Mouse (Mus musculus) MEL-GATA-1-ER (cell line): Measurements from ENCODE around the gene Cst6.
"Not testable (repeated sequence)": the region's sequence is repeated elsewhere in the genome, so short reads cannot be mapped to it uniquely, and the experiment has no call there.

Experiments used
- DNase-seq: peaks from one replicate; pipeline ENCODE4 v3.0.0-alpha.2; 2012; ENCODE audit warnings: low read depth; ENCODE audit errors: extremely low read depth

Cst6 gene

DNA sequence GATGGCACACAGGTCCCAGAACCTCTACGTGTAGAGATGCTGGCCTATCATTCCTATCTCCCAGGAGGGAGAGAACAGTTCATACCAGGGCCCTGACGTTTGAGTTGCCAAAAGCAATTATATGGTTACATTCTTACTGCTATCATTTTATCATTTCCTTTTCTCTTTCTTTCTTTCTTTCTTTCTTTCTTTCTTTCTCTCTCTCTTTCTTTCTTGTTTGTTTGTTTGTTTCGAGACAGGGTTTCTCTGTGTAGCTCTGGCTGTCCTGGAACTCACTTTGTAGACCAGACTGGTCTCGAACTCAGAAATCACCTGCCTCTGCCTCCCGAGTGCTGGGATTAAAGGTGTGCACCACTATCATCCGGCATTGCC is at the start of gene Cst6:
Gene Cst6, minus strand, starts transcription at position 73 of the 372 bp plus-strand sequence.
- not testable (repeated sequence) for DNase-seq

DNA sequence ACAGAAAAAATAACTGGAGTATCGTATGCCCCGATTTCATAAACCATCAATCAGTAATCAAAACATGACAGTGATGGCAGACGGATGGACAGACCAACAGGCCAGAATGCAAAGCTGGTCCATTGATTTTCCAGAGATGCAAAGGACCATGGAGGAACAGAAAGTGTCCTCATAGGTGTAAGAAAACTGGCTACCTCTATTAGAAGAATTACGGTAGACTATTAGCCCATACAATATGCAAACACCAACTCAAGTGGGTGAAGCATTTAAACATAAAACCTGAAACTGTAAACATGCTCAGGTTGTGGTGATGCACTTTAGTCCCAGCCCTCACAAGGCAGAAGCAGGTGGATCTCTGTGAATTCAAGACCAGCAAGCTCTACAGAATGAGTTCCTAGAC is 46.0 kb upstream of the Cst6 start:
- no peak for DNase-seq

DNA sequence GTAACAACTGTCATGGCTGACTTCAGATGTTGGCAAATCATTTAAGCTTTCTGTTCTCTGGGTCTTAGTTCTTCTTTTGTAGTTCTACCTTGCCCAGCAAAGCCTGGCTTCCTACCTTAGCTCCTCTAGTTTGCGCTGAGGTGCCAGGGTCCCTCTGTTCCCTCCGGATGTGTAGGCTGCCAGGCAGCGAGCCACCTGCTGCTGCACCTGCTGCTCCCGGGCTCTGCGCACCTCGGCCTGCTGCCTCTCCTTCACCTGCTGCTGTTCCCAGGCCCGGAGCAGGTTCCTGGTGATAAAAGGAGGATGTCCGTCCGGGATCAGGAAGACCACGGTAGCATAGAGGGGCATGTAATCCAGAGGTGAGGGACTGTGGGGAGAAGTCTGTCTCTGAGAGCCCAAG is 44.8 kb upstream of the Cst6 start:
- no peak for DNase-seq

DNA sequence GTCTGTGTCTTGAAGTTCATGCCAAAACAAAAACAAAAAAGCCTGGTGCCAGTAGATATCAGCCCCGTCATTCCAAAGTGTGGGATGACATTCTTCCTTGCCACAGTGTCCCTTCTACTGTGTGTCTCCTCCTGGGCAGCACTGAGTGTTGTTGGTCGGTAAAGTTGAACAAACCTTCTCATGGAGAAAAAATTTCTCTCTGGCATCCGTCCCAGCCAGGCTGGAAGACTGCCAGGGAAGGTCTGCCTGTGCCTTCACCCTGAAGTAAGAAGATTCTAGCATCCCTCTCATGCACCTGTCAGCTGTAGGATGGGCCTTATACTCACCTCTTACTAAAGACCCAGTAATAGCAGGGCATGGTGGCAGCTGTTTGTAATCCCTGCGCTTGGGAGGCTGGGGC is 43.5 kb upstream of the Cst6 start:
- no peak for DNase-seq

DNA sequence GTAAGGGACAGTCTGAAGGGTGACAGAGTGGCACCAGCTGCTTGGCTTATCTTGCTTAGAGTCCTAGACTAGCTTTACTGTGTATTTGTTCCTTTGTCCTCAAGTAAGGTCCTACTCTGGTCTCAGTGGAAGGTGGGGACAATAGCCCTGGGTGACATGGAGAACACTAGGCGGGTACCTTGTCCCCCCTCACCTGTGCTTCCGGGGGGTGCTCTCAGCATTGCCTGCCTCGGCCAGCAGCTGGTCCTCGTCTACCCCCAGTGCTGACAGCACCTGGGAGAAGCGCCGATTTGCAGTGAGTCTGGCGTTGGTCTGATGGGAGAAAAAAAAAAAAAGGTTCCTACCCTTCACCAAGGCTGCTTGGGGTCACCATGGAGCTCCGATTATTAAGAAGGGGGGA is 41.0 kb upstream of the Cst6 start:
- no peak for DNase-seq

DNA sequence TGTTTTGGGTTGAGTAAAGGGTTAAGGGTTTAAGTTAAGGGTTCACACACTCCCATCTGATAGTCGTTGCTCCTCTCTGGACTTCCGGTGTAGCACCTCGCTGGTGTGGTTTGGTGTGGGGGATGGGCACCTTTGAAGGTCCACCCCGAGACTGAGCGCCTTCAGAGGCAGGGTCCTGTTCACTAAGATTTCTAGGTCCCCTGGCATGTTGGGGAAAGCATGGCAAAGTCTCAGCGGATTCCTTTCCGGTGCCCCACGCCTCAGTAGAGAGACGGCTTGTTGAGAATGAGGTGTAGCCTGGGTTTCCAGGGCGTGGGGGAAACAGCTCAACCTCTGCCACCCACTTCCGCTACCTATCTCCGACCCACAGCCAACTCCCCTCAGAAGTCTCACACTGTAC is 40.3 kb upstream of the Cst6 start:
- DNase-seq, result no peak

DNA sequence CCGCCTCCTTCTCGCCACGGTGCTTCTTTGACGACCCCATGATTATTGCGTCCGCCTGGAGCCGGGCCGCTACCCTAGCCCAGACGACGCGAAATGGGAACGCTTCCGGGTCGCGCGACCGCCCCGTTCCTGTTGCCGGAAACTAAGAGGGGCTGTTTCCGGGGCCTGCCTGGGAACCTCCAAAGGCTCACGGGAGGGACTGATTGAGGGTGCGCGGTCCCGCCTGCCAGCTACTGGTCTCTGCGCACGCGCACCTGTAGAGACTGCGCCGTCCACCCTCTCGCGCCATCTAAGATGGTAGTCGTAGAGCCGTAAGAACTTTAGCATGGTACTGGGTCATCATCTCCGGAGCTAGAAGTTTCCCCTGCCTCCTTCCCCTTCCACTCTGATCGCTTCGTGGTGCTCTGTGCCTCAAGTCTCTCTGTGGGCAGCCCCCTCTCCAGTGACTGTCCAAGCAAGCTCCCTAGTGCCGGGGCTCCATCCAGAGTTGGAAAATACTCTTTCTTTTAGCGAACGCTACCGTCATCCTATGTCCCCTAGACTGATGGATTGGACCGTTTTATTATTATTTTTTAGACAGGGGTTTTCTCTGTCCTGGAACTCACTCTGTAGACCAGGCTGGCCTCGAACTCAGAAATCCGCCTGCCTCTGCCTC is 39.3 kb upstream of the Cst6 start, which contains the start of gene Sart1:
Gene Sart1, minus strand, starts transcription at position 116 of the 655 bp plus-strand sequence.
- DNase-seq, result peak; percentile 87

DNA sequence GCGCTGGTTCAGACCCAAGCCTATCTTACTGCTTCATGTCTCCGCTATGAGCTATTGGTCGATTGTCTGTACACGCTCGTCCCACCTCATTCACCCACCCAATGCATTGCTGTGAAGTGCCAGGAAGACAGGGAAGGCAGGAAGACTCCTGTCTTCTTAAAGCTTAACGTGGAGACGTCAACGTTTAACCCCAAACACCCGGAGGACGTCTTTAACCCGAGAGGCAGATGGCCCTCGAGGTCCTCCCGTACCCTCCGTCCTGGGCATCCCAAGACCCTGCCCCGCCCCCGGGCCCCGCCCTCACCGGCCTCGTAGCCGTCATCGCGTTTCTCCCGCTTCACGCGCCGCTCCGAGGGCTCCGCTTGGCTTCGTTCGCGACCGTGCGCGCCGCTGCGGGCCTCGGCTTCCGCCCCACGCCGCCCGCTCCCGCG is 38.7 kb upstream of the Cst6 start:
- DNase-seq, result no peak

DNA sequence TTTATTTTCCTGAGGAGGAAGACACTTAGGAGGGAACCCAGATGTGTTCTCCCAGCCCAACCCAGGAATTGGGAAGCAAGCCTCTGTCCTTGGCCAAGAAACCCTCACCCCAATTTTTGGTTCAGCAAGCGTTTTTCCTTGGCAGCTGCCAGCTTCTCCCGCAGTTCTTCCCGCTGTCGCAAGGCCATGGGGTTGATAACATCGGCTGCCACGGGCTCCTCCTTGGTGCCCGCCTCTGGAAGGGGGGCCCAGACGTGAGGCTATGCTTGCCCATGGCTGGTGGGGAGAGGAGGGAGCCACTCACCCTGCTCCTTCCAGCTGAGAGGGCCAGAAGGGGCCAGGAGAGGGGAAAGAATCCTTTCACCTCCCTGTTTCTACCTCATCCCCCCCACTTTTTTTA is 35.3 kb upstream of the Cst6 start:
- DNase-seq, result no peak

DNA sequence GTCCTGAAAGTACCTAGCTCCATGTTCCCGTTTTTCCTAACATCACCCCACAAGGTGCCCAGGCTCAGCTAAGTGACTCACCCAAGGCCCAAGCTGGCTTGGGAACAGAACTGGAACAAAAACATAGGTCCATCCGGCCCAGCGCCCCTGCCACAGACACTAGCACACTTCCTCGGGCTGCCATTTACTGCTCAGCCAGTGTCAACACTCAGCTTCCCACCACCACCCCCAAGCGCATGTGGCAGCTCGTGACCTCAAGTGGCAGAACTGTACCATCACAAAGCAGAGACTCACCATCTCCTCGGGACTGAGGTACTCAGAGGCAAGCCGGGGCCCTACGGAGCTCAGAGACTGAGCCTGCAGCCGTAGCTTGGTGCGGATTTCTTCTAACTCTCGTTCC is 34.0 kb upstream of the Cst6 start:
- no peak for DNase-seq

DNA sequence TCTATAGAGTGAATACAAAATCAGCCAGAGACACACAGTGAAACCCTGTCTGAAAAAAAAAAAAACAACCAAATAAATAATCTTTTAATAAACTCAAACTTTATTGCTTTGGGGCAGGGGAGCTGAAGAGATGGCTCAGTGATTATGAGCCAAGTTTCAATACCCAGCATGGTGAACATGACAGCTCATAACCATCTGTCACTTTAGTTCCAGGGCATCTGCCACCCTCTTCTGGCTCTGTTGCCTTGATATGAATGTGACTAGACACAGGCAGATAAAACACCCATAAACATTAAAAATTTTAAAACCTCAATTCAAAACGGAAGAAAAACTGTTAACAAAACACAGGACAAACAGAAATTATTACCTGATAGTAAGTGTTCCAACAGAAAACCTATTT is 28.1 kb upstream of the Cst6 start:
- DNase-seq, result no peak

DNA sequence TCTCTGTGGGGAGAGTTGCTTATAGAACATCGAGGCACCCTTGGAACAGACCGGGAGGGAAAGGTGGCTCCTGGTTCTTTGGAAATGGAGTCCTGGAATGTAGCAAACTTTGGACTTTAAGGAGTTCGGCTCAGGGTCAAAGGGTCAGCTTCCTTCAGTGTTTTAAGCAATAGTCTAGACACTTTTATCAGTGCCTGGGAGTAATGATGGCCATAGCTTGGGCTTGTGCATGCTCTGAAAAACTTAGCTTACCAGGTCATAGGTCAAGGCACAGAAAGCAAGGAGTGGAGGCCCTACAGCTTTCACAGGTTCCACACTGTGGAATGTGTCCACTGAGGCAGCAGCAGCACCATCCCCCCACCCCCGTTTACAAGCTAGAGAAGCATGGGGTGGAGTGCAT is 25.4 kb upstream of the Cst6 start:
- DNase-seq, result no peak

DNA sequence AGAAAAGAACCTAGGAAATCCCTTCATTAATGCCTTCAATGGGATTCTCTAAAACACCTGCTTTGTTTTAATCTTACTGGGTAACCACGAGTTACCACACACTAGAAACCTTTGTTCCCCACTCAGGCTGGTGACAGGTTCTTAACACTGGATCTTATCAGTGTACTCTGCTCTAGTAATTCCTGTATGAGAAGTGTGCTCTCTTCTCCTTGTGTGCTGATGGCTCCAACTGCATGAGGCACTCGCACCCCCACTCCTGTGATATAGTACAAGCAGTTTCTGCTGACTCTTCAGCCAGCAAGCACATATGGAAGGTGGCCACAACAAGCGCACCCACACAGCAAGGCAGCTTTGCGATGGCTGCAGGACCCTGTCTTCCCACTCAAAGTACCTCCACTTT is 24.8 kb upstream of the Cst6 start:
- DNase-seq, result no peak

DNA sequence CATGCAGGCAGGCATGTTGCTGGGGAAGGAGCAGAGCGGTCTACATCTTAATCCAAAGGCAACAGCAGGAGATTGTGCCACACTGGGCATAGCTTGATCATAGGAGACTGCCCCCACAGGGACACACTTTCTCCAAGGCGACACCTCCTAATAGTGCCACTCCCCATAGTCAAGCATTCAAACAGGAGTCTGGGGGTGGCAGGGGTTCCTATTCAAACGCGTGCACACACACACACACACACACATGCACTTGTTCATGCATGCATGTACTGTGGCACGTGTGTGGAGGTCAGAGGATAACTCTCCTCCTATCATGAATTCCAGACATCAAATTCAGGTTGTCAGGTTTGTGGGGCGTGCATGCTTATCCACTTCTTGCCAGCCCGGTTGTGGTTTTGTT is 23.4 kb upstream of the Cst6 start:
- no peak for DNase-seq

DNA sequence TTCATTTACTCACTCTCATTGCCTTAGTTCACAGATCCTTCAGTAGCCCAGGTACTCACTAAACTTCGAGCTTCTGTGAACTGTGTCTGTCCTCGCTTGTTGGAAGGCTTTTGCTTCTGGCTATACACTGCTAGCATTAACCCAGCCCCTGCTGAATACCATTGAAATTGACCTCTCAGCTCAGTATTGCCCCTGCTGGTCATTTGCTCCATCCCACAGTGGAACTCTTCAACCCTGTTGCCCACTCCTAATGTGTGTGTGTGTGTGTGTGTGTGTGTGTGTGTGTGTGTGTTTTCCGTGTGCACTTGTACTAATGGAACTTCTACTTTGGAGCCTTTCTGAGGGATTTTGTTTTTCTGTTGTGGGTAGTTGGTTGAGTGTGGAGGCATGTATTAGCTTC is 21.6 kb upstream of the Cst6 start:
- no peak for DNase-seq

DNA sequence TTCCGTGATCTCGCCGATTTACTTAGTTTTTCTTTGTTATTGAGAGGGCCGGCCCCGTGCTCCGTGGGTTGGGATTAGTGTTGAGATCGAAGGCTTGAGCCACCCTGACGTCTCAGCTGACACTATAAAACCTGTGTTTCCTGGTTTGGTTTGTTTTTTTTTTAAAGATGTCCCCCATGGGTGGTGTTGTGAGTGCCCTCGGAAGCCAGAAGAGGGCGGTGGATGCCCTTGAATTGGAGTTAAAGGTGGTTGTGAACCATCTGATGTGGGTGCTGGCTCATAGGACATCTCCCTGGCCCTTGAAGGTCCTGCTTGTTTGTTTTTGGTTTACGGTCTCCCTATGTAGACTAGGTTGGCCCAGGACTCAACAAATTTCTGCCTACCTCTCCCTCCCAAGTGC is 18.1 kb upstream of the Cst6 start:
- no peak for DNase-seq

DNA sequence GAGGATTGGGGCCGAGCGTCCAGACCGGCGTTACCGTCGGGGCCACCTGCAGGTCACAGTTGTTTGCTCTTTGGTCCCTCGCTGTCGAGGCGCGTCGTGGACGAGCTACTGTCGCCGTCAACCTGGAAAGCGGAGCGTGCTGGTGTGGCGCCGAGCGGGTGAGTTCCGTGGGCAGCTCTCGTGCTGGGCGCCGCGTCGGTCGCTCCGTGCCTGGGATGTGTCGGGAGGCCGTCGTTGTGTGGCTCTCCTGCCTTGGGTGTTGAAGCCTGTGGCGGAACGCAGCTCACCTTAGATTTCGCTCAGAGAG is 17.6 kb upstream of the Cst6 start, which contains the start of gene Banf1:
Gene Banf1, minus strand, starts transcription at position 116 of the 307 bp plus-strand sequence.
- no peak for DNase-seq

DNA sequence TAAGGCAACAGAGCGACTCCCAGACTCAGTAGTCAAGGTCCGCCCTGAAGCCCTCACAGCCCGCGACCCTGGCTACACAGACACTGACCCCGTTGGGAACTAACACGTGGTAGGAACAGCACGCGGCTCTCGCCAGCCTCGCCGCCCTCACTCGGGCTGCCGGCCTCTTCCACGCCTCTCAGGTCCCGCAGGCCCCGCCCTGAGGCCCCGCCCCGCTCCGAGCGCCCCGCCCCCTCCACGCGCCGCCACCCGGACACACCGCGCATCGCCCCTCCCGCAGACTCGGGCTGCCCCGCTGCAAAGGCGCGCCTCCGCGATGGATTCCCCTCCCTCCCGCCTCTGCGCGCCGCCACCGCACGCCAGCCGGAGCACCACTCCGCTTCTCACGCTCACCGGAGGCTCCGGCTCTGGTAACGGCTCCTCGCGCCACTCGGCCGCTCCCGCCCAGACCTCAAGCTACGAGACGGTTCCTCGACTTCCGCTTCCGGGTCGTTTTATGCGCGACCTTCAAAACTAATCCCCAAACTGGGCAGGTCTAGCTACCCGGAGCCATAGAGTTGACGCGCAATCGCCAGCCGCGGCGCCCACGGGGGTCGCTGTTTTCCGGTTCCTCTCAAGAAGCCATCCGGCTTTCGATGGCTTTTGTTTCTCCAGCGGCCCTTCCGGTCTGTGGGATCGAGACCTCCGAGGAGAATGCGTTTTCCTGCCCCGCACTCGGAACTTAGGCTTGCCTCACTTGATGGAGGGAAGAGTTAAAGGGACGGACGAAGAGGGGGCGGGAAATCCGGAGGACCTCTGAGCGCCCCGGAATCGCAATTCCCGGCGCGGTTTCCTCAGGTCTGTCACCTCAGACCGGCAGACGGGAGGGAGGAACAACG is 17.0 kb upstream of the Cst6 start, which contains the start of gene Eif1ad:
Gene Eif1ad, plus strand, starts transcription at position 567 of the 878 bp plus-strand sequence.
- peak; percentile 94 for DNase-seq

DNA sequence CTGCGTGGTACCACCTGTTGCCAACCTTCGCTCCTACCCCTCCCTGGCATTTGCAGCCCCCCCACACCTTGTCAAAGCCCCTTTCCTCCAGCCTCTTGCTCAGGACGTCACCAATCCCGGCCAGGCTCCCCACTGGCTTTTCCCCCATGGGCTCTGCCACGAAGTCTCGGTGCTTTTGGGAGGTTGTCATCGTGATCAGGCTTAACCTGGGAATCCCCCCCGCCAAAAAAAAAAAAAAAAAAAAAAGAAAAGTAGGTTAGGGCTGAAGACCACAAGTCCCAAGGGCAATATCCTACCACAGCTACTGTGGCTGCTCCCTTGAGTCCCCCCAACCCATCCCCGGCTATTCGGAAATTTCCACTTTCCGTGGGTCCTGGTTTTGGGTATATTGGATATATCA is 16.4 kb upstream of the Cst6 start:
- DNase-seq, result no peak

DNA sequence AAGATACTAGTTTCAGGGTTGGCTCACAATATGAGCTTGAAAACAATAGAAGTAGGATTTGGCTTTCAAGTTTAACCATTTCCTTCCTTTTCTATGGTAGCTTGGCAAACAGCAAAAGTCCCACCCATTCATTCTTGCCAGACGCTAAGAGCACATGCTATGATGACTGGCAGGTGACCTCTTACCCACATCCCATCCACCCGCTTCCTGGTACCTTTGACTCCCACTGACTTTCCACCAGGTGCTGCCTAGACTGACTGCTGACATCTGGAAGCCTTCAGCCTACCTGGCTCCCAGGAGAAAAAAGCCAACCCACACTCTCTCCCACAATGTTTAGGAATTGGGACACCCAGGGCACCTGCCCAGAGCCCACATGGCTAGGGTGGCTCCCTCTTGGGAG is 14.8 kb upstream of the Cst6 start:
- DNase-seq, result no peak

DNA sequence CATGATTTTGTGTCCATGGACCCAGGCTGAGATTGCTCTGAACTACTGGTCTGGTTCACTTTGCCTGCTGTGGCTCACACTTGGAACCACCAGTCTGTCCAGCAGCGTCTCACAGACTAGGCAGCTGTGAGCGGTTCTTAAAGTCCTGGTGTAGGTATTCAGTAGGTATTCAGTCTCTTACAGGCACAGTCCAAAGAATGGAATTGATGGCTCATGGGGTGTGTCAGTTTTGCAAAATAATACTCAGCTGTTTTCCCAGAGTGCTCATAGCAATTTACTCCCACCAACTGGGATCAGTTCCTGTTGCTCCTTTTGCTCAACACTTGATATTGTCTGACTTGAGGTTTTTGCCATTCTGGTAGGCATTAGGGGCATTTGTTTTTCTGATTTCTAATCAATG is 12.8 kb upstream of the Cst6 start:
- DNase-seq, result no peak

DNA sequence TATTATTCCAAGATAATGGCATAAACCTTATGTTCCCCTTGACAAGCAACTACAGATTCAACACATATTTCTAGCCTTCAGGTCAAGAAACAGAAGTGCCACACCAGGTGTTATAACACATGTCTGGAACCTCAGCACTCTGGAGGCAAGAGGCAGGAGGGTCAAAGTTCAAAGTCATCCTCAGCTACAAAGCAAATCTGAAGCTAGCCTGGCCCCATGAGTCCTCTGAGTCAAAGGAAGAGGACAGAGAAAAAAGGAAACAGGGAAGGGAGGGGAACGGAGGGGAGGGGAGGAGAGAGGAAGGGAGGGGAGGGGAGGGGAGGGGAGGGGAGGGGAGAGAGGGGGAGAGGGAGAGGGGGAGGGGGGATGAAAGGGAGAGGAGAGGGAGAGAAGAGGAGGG is 6.7 kb upstream of the Cst6 start:
- no peak for DNase-seq

DNA sequence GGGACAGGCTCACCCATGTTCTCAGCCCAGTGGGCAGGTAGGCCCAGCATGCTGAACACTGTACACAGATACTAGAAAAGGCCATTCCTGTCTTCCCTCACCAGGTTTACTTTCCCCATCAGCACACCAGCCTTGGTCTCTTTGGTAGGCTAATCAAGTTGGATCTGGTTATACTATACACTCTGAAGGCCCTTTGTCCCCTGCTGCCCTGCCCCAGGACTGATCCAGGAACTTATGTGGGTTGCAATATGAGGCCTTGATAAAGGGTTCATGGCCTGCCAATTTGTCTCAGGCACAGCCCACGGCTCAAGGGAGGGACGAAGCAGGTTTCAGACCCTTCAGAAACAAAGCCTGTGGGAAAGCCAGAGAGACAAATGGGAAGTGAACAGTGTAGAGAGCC is 4.2 kb upstream of the Cst6 start:
- no peak for DNase-seq
